Mouse (Mus musculus) cerebellum, adult 2 months (tissue): ENCODE data around the gene Ptcd1. TPM values are rescaled to one million over a fixed set of nuclear protein-coding genes. Genes with fewer than 3 reads are reported as not detected.

Source experiments
- DNase-seq, 2 experiments: peaks; one replicate each; pipeline ENCODE4 v3.0.0; 2021
- H3K27ac ChIP-seq: fragments of 200-500 bp; 2 replicates; pipeline ENCODE4 v1.5.1; 2012; ENCODE audit warnings: low read length, control low read depth, inconsistent platforms; ENCODE audit not compliant: insufficient read depth
- H3K27me3 ChIP-seq: fragments of 200-500 bp; 2 replicates; pipeline ENCODE4 v1.6.1; 2012; ENCODE audit warnings: inconsistent platforms, mild to moderate bottlenecking, low read length, moderate library complexity; ENCODE audit not compliant: control insufficient read depth, insufficient read depth
- H3K4me1 ChIP-seq: fragments of 200-500 bp; 2 replicates; pipeline ENCODE4 v1.6.1; 2011; ENCODE audit warnings: low read length; ENCODE audit not compliant: control insufficient read depth, insufficient read depth
- H3K4me3 ChIP-seq: fragments of 200-500 bp; replicated peaks from 2 replicates; pipeline ENCODE3; 2011; ENCODE audit warnings: mild to moderate bottlenecking, low read depth, low read length, control low read depth; ENCODE audit not compliant: insufficient read depth
- CTCF ChIP-seq: fragments of 200-500 bp; IDR thresholded peaks from 2 replicates; pipeline ENCODE4 v1.5.1; 2011; ENCODE audit warnings: low read depth, mild to moderate bottlenecking, control low read depth, low read length, moderate library complexity, borderline replicate concordance; ENCODE audit not compliant: insufficient read depth
- POLR2A ChIP-seq: fragments of 200-500 bp; IDR thresholded peaks from 2 replicates; pipeline ENCODE4 v1.6.1; 2011; ENCODE audit warnings: low read length, control low read depth, borderline replicate concordance; ENCODE audit not compliant: insufficient read depth
- WGBS: fragments of 180-500 bp; shearing (Covaris S2); methylation state at CpG from one replicate; pipeline ENCODE4 v1.1.7; 2018; 5-methylcytosine and 5-hydroxymethylcytosine counted together
- polyA plus RNA-seq: library from polyadenylated mRNA; depleted of rRNA; stranded (reverse); fragments of >200 nt; gene quantifications from 2 replicates; pipeline ENCODE4 v1.2.3, GENCODE M21; 2012

The Ptcd1 gene
- polyA plus RNA-seq, 1 experiment: 20.2 TPM

- Histone ChIP-seq H3K4me3 (peak overlapping the region; percentile 88), H3K4me1 (peaks cover 5% of the 10 kb centered on the region; the same call in 1 of the 2 replicates), H3K27ac (no peak overlapping the region), H3K27me3 (no peaks in the 10 kb centered on the region)
- 30% methylated on average over 5 of the region's 5 CpGs for WGBS
- DNase-seq: no peak
- TF ChIP-seq POLR2A: no peak
These were observed 23.5 kb upstream of the Ptcd1 start for GRCm38 (mm10) chr5:145190373-145190772.

- peaks cover 5% of the 10 kb centered on the region; the same call in 1 of the 2 replicates for H3K4me1 ChIP-seq
- WGBS: 94% methylated on average over 6 of the region's 6 CpGs
- no peak overlapping the region for H3K27ac ChIP-seq
- no peaks in the 10 kb centered on the region for H3K27me3 ChIP-seq
- H3K4me3 ChIP-seq: no peak overlapping the region
- DNase-seq: no peak
- TF ChIP-seq CTCF (no peak), POLR2A (no peak)
These were observed 22.5 kb upstream of the Ptcd1 start for GRCm38 (mm10) chr5:145189416-145189815.

GRCm38 (mm10) chr5:145185244-145185643 lies 18.3 kb upstream of the Ptcd1 start:
- no peak overlapping the region for H3K27ac ChIP-seq
- 74% methylated on average over 2 of the region's 2 CpGs for WGBS
- H3K4me1 ChIP-seq: peaks cover 5% of the 10 kb centered on the region; the same call in 1 of the 2 replicates
- no peak overlapping the region for H3K4me3 ChIP-seq
- TF ChIP-seq POLR2A (no peak), CTCF (no peak)
- no peaks in the 10 kb centered on the region for H3K27me3 ChIP-seq
- no peak for DNase-seq

GRCm38 (mm10) chr5:145178461-145178980 lies 11.6 kb upstream of the Ptcd1 start:
- no peaks in the 10 kb centered on the region for H3K4me1 ChIP-seq
- no peak overlapping the region for H3K4me3 ChIP-seq
- whole genome bisulfite sequencing: 84% methylated on average over 18 of the region's 18 CpGs
- H3K27me3 ChIP-seq: no peaks in the 10 kb centered on the region
- TF ChIP-seq POLR2A: no peak
- DNase-seq: no peak
- no peak overlapping the region for H3K27ac ChIP-seq

GRCm38 (mm10) chr5:145167306-145167661 lies 376 bp upstream of the Ptcd1 start:
- WGBS: 1% methylated on average over 28 of the region's 28 CpGs
- DNase-seq: no peak
- no peaks in the 10 kb centered on the region for H3K27me3 ChIP-seq
- H3K4me1 ChIP-seq: peaks cover 9% of the 10 kb centered on the region
- peak overlapping the region; percentile 91 for H3K4me3 ChIP-seq
- TF ChIP-seq CTCF: no peak
- TF ChIP-seq POLR2A: no peak
- 0 out of 2 replicates have a peak overlapping the region, but pooled peaks have one; percentile 59 for H3K27ac ChIP-seq

GRCm38 (mm10) chr5:145165184-145165583 lies 1.7 kb downstream of the Ptcd1 start:
- no peak overlapping the region for H3K4me3 ChIP-seq
- TF ChIP-seq CTCF (no peak), POLR2A (no peak)
- no peak overlapping the region for H3K27ac ChIP-seq
- no peaks in the 10 kb centered on the region for H3K27me3 ChIP-seq
- WGBS: 80% methylated on average over 15 of the region's 15 CpGs
- peaks cover 9% of the 10 kb centered on the region for H3K4me1 ChIP-seq
- DNase-seq: no peak

GRCm38 (mm10) chr5:145164710-145165109 lies 2.2 kb downstream of the Ptcd1 start:
- no peak for DNase-seq
- no peaks in the 10 kb centered on the region for H3K27me3 ChIP-seq
- H3K4me1 ChIP-seq: peaks cover 9% of the 10 kb centered on the region
- H3K4me3 ChIP-seq: no peak overlapping the region
- H3K27ac ChIP-seq: no peak overlapping the region
- TF ChIP-seq CTCF: no peak
- TF ChIP-seq POLR2A: no peak
- WGBS: 46% methylated on average over 3 of the region's 3 CpGs

GRCm38 (mm10) chr5:145161361-145161760 lies 5.5 kb downstream of the Ptcd1 start:
- Histone ChIP-seq H3K4me3 (no peak overlapping the region), H3K4me1 (peaks cover 7% of the 10 kb centered on the region), H3K27me3 (no peaks in the 10 kb centered on the region), H3K27ac (no peak overlapping the region)
- TF ChIP-seq POLR2A: no peak
- no peak for DNase-seq
- 95% methylated on average over 14 of the region's 14 CpGs for WGBS

GRCm38 (mm10) chr5:145152690-145153089 lies 14.2 kb downstream of the Ptcd1 start:
- 91% methylated on average over 5 of the region's 5 CpGs for WGBS
- Histone ChIP-seq H3K27ac (no peak overlapping the region), H3K4me3 (no peak overlapping the region), H3K4me1 (no peaks in the 10 kb centered on the region), H3K27me3 (no peaks in the 10 kb centered on the region)
- no peak for TF ChIP-seq CTCF
- TF ChIP-seq POLR2A: no peak
- DNase-seq: no peak
